Mouse (Mus musculus): ENCODE data around the gene Kank3.

DNA sequence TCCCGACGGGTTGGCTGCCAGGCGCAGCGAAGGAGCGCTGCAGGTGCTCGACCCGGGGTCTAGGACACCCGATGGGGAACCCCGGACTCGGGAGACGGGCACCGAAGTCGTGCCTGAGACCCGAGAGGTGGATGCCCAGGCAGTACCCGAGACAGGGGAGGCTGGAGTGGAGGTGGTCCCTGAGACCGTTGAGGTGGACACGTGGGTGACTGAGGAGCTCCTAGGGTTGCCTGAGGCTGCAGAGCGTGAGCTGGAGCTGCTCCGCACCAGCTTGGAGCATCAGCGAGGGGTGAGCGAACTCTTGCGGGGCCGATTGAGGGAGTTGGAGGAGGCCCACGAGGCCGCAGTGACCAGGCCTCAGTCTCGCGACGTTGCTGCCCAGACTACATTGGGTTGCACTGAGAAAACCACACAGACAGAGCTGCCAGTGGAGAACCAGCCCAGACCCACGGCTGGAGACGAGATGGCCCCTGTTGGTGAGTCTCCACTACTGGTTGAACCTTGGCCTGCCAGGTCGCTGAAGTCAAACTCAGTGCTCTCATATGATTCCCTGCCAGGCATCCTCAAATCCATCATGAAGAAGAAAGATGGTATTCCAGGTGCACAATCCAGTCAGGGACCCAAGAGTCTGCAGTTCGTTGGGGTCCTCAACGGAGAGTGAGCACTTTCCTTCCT is 7.8 kb downstream of the Kank3 start:
- TF ChIP-seq EP300 (IDR thresholded peaks at IDR 0.05) (no peak), CTCF (IDR thresholded peaks at IDR 0.05) (no peak; the same call in 1 of the 2 replicates)

Measured in lung, postnatal 0 days (tissue).